Mouse (Mus musculus) layer of hippocampus, adult 18-20 months (tissue): ENCODE measurements at regions not wholly inside any gene's neighbourhood (a gene's known extent, or its start where the extent isn't known, plus 50 kb on each side); places are given as distances from the start of the nearest gene placed in this dataset.

Source experiments
- DNase-seq, 2 experiments: peaks; one replicate each; pipeline ENCODE4 v3.0.0; 2022; ENCODE audit warnings: low spot score in 2 of 2

- DNase-seq: no peak
Measured at GRCm38 (mm10) chr1:179906115-179906514, 54.2 kb upstream of the Cdc42bpa start.

- no peak for DNase-seq
Measured at GRCm38 (mm10) chr1:179892711-179893110, 67.6 kb upstream of the Cdc42bpa start.

GRCm38 (mm10) chr1:179887921-179888320 lies 72.4 kb upstream of the Cdc42bpa start:
- DNase-seq: no peak

GRCm38 (mm10) chr1:179881222-179881621 lies 77.7 kb upstream of the Ahctf1 start:
- no peak for DNase-seq

- no peak for DNase-seq
Measured at GRCm38 (mm10) chr1:179877893-179878292, 74.4 kb upstream of the Ahctf1 start.

GRCm38 (mm10) chr1:179873772-179874555 lies 70.5 kb upstream of the Ahctf1 start:
- DNase-seq: no peak

- DNase-seq: no peak
Measured at GRCm38 (mm10) chr1:179871961-179872360, 68.5 kb upstream of the Ahctf1 start.

GRCm38 (mm10) chr1:179868656-179869055 lies 65.2 kb upstream of the Ahctf1 start:
- no peak for DNase-seq

- no peak for DNase-seq
Measured at GRCm38 (mm10) chr1:179867493-179867892, 64.0 kb upstream of the Ahctf1 start.

- no peak for DNase-seq
Measured at GRCm38 (mm10) chr1:179866056-179866772, 62.7 kb upstream of the Ahctf1 start.

GRCm38 (mm10) chr1:179865561-179865960 lies 62.1 kb upstream of the Ahctf1 start:
- DNase-seq: no peak

GRCm38 (mm10) chr1:179864537-179865226 lies 61.2 kb upstream of the Ahctf1 start:
- no peak for DNase-seq

- peak in 1 of 2 experiments; percentile 48 for DNase-seq
Measured at GRCm38 (mm10) chr1:179863420-179863819, 59.9 kb upstream of the Ahctf1 start.

- no peak for DNase-seq
Measured at GRCm38 (mm10) chr1:179862941-179863340, 59.5 kb upstream of the Ahctf1 start.

- no peak for DNase-seq
Measured at GRCm38 (mm10) chr1:179861776-179862175, 58.3 kb upstream of the Ahctf1 start.

- no peak for DNase-seq
Measured at GRCm38 (mm10) chr1:179859552-179859902, 56.0 kb upstream of the Ahctf1 start.

GRCm38 (mm10) chr1:179858780-179859551 lies 55.5 kb upstream of the Ahctf1 start:
- peak; percentile 13 to 74 for DNase-seq

GRCm38 (mm10) chr1:179854288-179854965 lies 50.9 kb upstream of the Ahctf1 start:
- DNase-seq: peak; percentile 39 to 91
